In genomic region chr9:114400949-114401684, GRCm38 (mm10) we compare ENCODE assay signal across 7 mouse cellular contexts. TPM values are rescaled to one million over a fixed set of nuclear protein-coding genes. Genes with fewer than 3 reads are reported as not detected.
DNase-seq lines count a peak whose midpoint lies in the region; ATAC-seq lines count a peak whose summit lies in the region.

Gene Glb1, plus strand, starts transcription at chr9:114401076.
Gene Tmppe, plus strand, starts transcription at chr9:114401105.

- peak within 1 kb of the TSS; percentile 87 for H3K27ac ChIP-seq in embryonic facial prominence, embryonic 11.5 days (replicated peaks; ENCODE audit: low read depth, low read length)
- peak within 1 kb of the TSS; percentile 72 for H3K27ac ChIP-seq in midbrain, embryonic 11.5 days (ENCODE audit: low read depth, low read length)

- ATAC-seq in embryonic facial prominence, embryonic 11.5 days (replicated peaks; ENCODE audit: insufficient number of reproducible peaks, low FRiP score, low TSS enrichment, low read depth), result peak; percentile 99
- peak; percentile 99 for ATAC-seq in midbrain, embryonic 11.5 days (ENCODE audit: low FRiP score)

- peak within 1 kb of the TSS; percentile 86 for H3K4me3 ChIP-seq in embryonic facial prominence, embryonic 11.5 days (ENCODE audit: low read depth, low read length)
- peak within 1 kb of the TSS; percentile 83 for H3K4me3 ChIP-seq in midbrain, embryonic 11.5 days (ENCODE audit: low read depth, low read length)

- intact Hi-C loops in left cerebral cortex, postnatal 4 days (cut with DNase I), result no loop called here

- H3K4me2 ChIP-seq in embryonic facial prominence, embryonic 11.5 days (ENCODE audit: low read depth, low read length), result peak within 1 kb of the TSS; percentile 82
- peak within 1 kb of the TSS; percentile 78 for H3K4me2 ChIP-seq in midbrain, embryonic 11.5 days

- H3K9ac ChIP-seq in embryonic facial prominence, embryonic 11.5 days (replicated peaks; ENCODE audit: low read length), result peak within 1 kb of the TSS; percentile 92
- peak within 1 kb of the TSS; percentile 84 for H3K9ac ChIP-seq in midbrain, embryonic 11.5 days (ENCODE audit: low read length)

- DNase-seq in adrenal gland, postnatal 14 days, result peak; percentile 89
- DNase-seq in embryonic facial prominence, embryonic 11.5 days (ENCODE audit: low spot score), result peak; percentile 94
- peak; percentile 99 for DNase-seq in heart, adult 11 months
- peak; percentile 84 for DNase-seq in kidney, adult 11 months
- DNase-seq in left cerebral cortex, postnatal 4 days, result peak; percentile 86
- peak; percentile 98 for DNase-seq in midbrain, embryonic 11.5 days (ENCODE audit: low spot score, missing footprints)
- DNase-seq in skeletal muscle tissue, adult 2 months (ENCODE audit: low read depth, low spot score), result peak; percentile 72

- peaks cover 4% of the 10 kb centered on the region for H3K36me3 ChIP-seq in embryonic facial prominence, embryonic 11.5 days (replicated peaks; ENCODE audit: control insufficient read depth, insufficient read depth, low read depth, low read length)
- peaks cover 15% of the 10 kb centered on the region for H3K36me3 ChIP-seq in midbrain, embryonic 11.5 days (ENCODE audit: control insufficient read depth, insufficient read depth, low read length)

- H3K27me3 ChIP-seq in embryonic facial prominence, embryonic 11.5 days (ENCODE audit: control insufficient read depth, insufficient read depth, low read length), result no peaks in the 10 kb centered on the region
- no peaks in the 10 kb centered on the region for H3K27me3 ChIP-seq in midbrain, embryonic 11.5 days (ENCODE audit: control insufficient read depth, insufficient read depth, low read length)

- no peaks in the 10 kb centered on the region for H3K9me3 ChIP-seq in embryonic facial prominence, embryonic 11.5 days (replicated peaks; ENCODE audit: control insufficient read depth, low read length)
- H3K9me3 ChIP-seq in midbrain, embryonic 11.5 days (ENCODE audit: control insufficient read depth, low read length), result no peaks in the 10 kb centered on the region

- H3K4me1 ChIP-seq in embryonic facial prominence, embryonic 11.5 days (ENCODE audit: control insufficient read depth, insufficient read depth, low read length), result no peaks in the 10 kb centered on the region; the same call in 1 of the 2 replicates
- H3K4me1 ChIP-seq in midbrain, embryonic 11.5 days (ENCODE audit: control insufficient read depth, insufficient read depth, low read length), result peaks cover 8% of the 10 kb centered on the region

- under 1% methylated on average over 71 of the region's 73 CpGs for WGBS in embryonic facial prominence, embryonic 11.5 days
- under 1% methylated on average over 73 of the region's 73 CpGs for WGBS in midbrain, embryonic 11.5 days

RNA-seq across cellular contexts. Expression of gene Glb1, which starts in this region (rescaled TPM):
- total RNA-seq in adrenal gland, postnatal 14 days (2021), result 25.5 and 25.6 TPM in 2 replicates
- polyA plus RNA-seq in embryonic facial prominence, embryonic 11.5 days (2014; fragmentation: Nextera tagmentation; extraction: Ambion mirVana), result 23.3 and 27.4 TPM in 2 replicates
- 10 to 100 TPM; 26.7 to 30.3 TPM for total RNA-seq in left cerebral cortex, postnatal 4 days (2021)
- 20.9 and 25.6 TPM in 2 replicates for polyA plus RNA-seq in midbrain, embryonic 11.5 days (2014; fragmentation: Nextera tagmentation; extraction: Ambion mirVana)

RNA-seq across cellular contexts. Expression of gene Tmppe, which starts in this region (rescaled TPM):
- total RNA-seq in adrenal gland, postnatal 14 days (2021), result 6.9 and 8.2 TPM in 2 replicates
- polyA plus RNA-seq in embryonic facial prominence, embryonic 11.5 days (2014; fragmentation: Nextera tagmentation; extraction: Ambion mirVana), result 2.2 and 3.5 TPM in 2 replicates
- 10 to 100 TPM; 11.1 to 11.4 TPM for total RNA-seq in left cerebral cortex, postnatal 4 days (2021)
- polyA plus RNA-seq in midbrain, embryonic 11.5 days (2014; fragmentation: Nextera tagmentation; extraction: Ambion mirVana), result 3.1 and 3.8 TPM in 2 replicates

Comparison
In these comparisons a context has a peak if more than half of its experiments do, and no peak if none do; other contexts are left out.
1. Peak in every context shown above with its lines: DNase-seq, ATAC-seq, H3K4me3 ChIP-seq and H3K27ac ChIP-seq.